Mouse (Mus musculus) forebrain, embryonic 11.5 days (tissue): ENCODE data around the gene Cdc42se2. TPM values are rescaled to one million over a fixed set of nuclear protein-coding genes. Genes with fewer than 3 reads are reported as not detected.

Experiments
- ATAC-seq: fragments of 200-750 bp; cut with Nextera tagmentation; replicated peaks from 2 replicates; pipeline ENCODE4 v1.8.0; 2017; ENCODE audit warnings: moderate TSS enrichment; ENCODE audit not compliant: low FRiP score
- DNase-seq: peaks from one replicate; pipeline ENCODE4 v3.0.0-alpha.2; 2017; ENCODE audit warnings: low spot score
- H3K27ac ChIP-seq: fragments of 300-500 bp; sonication (generic); 2 replicates; pipeline ENCODE4 v1.5.1; 2014; ENCODE audit warnings: low read depth, low read length
- H3K27me3 ChIP-seq: fragments of 300-500 bp; sonication (generic); 2 replicates; pipeline ENCODE4 v1.6.1; 2014; ENCODE audit warnings: mild to moderate bottlenecking, low read length, mixed read lengths; ENCODE audit not compliant: control insufficient read depth, insufficient read depth
- H3K36me3 ChIP-seq: fragments of 300-500 bp; sonication (generic); 2 replicates; pipeline ENCODE4 v1.6.1; 2014; ENCODE audit warnings: mild to moderate bottlenecking, low read length, moderate library complexity, mixed read lengths; ENCODE audit not compliant: control insufficient read depth, insufficient read depth
- H3K4me1 ChIP-seq: fragments of 300-500 bp; sonication (generic); replicated peaks from 2 replicates; pipeline ENCODE4 v1.6.1; 2014; ENCODE audit warnings: low read length, mixed read lengths; ENCODE audit not compliant: control insufficient read depth, insufficient read depth
- H3K4me2 ChIP-seq: fragments of 300-500 bp; sonication (generic); 2 replicates; pipeline ENCODE4 v1.6.1; 2014; ENCODE audit warnings: low read depth, mild to moderate bottlenecking, low read length, moderate library complexity, mixed read lengths; ENCODE audit not compliant: severe bottlenecking
- H3K4me3 ChIP-seq: fragments of 300-500 bp; sonication (generic); 2 replicates; pipeline ENCODE4 v1.5.1; 2014; ENCODE audit warnings: low read depth, low read length
- H3K9ac ChIP-seq: fragments of 300-500 bp; sonication (generic); 2 replicates; pipeline ENCODE4 v1.6.1; 2014; ENCODE audit warnings: low read length
- H3K9me3 ChIP-seq: fragments of 300-500 bp; sonication (generic); 2 replicates; pipeline ENCODE4 v1.6.1; 2016; ENCODE audit warnings: low read length, mixed read lengths; ENCODE audit not compliant: control insufficient read depth
- WGBS: fragments of 180-500 bp; shearing (Covaris S2); extraction: QIAGEN DNeasy Blood & Tissue Kit; methylation state at CpG from one replicate; pipeline ENCODE4 v1.1.7; 2014; 5-methylcytosine and 5-hydroxymethylcytosine counted together
- polyA plus RNA-seq: library from polyadenylated mRNA; unstranded; fragments of >200 nt; fragmentation: Nextera tagmentation; extraction: Ambion mirVana; gene quantifications from 2 replicates; pipeline ENCODE4 v1.2.1, GENCODE M21; 2014

Gene Cdc42se2
- polyA plus RNA-seq, 1 experiment from 2014 or later: 221 TPM

DNA sequence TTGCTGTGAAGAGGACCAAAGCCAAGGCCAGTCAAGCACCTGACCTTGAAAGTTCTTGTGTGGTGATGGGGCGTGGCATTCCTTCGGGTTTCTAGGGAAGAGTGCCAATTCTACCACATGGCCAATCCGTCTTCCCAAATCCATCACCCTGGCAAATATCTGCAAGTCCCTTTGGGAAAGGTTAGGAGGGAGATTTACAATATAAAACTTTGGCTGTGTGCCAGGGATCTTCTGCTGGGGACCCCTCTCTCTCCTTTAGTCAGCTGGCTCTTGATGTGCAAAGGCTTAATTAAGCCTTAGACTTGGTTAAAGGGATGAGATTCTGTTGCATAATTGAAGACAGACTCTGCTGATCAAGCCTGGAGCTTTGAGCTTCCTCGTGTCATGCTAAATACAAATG lies 30.0 kb upstream of the Cdc42se2 start:
- ATAC-seq: no peak

DNA sequence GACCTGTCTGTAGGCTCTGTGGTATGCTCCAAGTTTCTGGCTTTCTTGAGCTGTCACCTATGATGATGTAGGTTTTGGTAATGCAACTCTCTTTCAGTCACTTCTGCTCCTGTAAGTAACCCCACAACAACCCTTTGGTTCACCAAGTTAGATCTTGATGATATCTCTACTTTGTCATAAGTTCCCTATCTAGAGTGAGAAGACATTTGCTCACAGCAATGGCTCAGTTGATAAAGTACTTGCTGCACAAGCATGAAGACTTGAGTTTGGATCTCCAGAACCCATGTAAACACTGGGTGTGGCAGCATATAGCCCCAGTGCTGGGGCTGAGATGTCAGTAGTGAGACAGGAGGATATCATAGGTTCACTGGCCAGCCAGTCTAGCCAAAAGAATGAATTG lies 28.2 kb upstream of the Cdc42se2 start:
- Histone ChIP-seq H3K4me1 (peaks cover 13% of the 10 kb centered on the region; the same call in 1 of the 2 replicates), H3K36me3 (no peaks in the 10 kb centered on the region), H3K27me3 (no peaks in the 10 kb centered on the region), H3K27ac (no peak overlapping the region), H3K9me3 (no peaks in the 10 kb centered on the region), H3K4me3 (no peak overlapping the region), H3K9ac (no peak overlapping the region), H3K4me2 (no peak overlapping the region)
- ATAC-seq: no peak
- DNase-seq: no peak

More for the DNA sequence above, 30.0 kb upstream of the Cdc42se2 start:
- Histone ChIP-seq H3K27me3 (no peaks in the 10 kb centered on the region), H3K9me3 (no peaks in the 10 kb centered on the region), H3K9ac (no peak overlapping the region), H3K4me3 (no peak overlapping the region), H3K36me3 (no peaks in the 10 kb centered on the region), H3K4me1 (peaks cover 10% of the 10 kb centered on the region; the same call in 1 of the 2 replicates), H3K27ac (no peak overlapping the region), H3K4me2 (no peak overlapping the region)
- WGBS: 76% methylated on average over 4 of the region's 4 CpGs
- no peak for DNase-seq

DNA sequence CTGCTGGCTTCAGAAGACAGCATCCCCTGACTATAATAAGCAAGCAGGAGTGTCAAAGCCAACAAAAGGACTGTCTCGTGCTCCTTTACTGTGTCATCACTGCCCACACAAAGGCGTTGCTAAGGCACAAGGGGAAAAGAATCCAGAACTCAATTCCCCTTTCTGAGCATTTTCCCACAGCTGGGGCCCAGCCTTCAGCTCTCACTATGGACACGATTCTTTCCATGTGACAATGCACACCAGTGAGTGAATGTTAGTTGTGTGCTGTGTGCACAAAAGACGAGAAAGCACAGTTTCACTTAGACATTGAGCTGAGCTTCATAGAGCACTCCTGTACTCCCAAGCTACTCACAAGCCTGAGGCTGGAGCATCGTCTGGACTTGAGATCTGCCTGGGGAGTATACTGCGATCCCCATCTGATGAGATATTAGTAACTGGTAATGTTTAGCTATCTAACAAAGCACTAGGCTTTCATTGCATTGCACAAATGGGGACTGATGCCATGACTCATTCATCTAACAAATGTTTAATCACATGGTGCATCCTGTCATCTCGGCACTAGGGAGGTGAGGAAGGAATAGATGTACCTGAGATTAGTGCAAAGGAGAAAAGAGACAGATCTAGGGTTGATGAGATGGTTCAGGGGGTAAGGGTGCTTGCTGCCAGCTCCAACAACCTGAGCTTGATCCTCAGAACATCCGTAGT lies 25.5 kb upstream of the Cdc42se2 start:
- no peak overlapping the region for H3K4me2 ChIP-seq
- H3K4me1 ChIP-seq: peaks cover 13% of the 10 kb centered on the region; the same call in 1 of the 2 replicates
- H3K4me3 ChIP-seq: no peak overlapping the region
- H3K27ac ChIP-seq: peak overlapping the region; percentile 90
- H3K9ac ChIP-seq: peak overlapping the region; percentile 14; the same call in 1 of the 2 replicates
- peak; percentile 88 for ATAC-seq
- WGBS: 34% methylated on average over 8 of the region's 8 CpGs
- no peaks in the 10 kb centered on the region for H3K9me3 ChIP-seq
- peak; percentile 70 for DNase-seq
- H3K27me3 ChIP-seq: no peaks in the 10 kb centered on the region
- H3K36me3 ChIP-seq: no peaks in the 10 kb centered on the region

DNA sequence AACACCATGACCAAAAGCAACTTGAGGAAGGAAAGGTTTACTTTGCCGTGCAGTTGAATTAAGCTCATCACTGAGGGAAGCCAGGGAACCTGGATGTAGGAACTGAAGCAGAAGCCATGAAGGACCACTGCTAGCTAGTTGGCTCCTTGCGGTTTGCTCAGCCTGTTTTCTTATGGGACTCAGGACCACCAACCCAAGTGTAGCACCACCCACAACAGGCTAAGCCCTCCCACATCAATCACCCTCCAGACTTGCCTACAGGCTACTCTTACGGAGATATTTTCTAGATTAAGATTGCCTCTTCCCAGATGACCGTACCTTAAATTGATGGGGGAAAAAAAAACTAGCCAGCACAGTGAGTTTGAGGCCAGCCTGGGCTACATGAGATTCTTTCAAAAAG lies 24.8 kb upstream of the Cdc42se2 start:
- Histone ChIP-seq H3K36me3 (no peaks in the 10 kb centered on the region), H3K4me1 (peaks cover 13% of the 10 kb centered on the region; the same call in 1 of the 2 replicates), H3K9ac (no peak overlapping the region; the same call in 1 of the 2 replicates), H3K4me2 (peak overlapping the region; percentile 11; the same call in 1 of the 2 replicates), H3K27ac (peak overlapping the region; percentile 90), H3K4me3 (no peak overlapping the region), H3K9me3 (no peaks in the 10 kb centered on the region), H3K27me3 (no peaks in the 10 kb centered on the region)
- no peak for DNase-seq
- 47% methylated on average over 4 of the region's 4 CpGs for WGBS
- ATAC-seq: peak; percentile 60; the same call in 1 of the 2 replicates

DNA sequence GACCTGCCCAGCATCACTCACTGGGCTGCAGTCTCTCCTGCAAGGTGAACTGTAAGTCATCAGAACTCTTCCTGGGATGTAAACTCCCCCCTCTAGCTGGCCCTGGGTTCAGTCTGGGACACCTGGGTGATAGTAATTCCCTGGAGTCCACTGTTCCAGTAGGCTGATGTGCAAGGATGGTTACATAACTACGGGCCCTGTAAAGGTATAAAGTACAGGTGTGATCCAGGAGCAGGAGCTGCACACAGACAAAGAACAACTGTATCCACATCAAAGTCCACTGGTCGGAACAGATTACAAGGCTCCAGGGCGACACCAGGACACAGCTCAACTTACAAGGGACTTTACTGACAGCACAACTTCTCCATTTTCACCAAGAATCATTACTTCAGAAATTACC lies 23.6 kb upstream of the Cdc42se2 start:
- H3K4me2 ChIP-seq: no peak overlapping the region
- ATAC-seq (no peak), DNase-seq (no peak)
- 89% methylated on average over 3 of the region's 3 CpGs for WGBS
- H3K9ac ChIP-seq: no peak overlapping the region
- peaks cover 13% of the 10 kb centered on the region; the same call in 1 of the 2 replicates for H3K4me1 ChIP-seq
- H3K9me3 ChIP-seq: no peaks in the 10 kb centered on the region
- H3K4me3 ChIP-seq: no peak overlapping the region
- no peak overlapping the region for H3K27ac ChIP-seq
- H3K27me3 ChIP-seq: no peaks in the 10 kb centered on the region
- no peaks in the 10 kb centered on the region for H3K36me3 ChIP-seq

DNA sequence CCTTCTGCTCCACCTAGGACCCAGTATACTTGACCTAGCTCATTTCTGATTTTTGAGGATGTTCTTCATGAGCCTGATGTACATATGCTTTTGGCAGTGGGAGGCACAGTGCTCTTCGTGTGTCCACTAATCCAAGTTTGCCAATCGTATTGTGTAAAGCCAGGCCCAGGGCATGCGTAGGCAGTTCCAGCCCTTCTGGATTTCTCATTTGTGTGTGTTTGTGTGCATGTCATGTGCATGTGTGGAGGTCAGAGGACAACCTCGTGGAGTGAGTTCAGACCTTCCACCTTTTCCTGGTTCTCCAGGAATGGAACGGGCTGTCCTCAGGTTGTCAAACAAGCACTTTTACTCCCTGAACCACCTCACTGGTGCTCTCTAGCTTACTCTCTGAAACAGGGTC lies 22.1 kb upstream of the Cdc42se2 start:
- WGBS: 93% methylated on average over 5 of the region's 5 CpGs
- H3K27ac ChIP-seq: no peak overlapping the region

DNA sequence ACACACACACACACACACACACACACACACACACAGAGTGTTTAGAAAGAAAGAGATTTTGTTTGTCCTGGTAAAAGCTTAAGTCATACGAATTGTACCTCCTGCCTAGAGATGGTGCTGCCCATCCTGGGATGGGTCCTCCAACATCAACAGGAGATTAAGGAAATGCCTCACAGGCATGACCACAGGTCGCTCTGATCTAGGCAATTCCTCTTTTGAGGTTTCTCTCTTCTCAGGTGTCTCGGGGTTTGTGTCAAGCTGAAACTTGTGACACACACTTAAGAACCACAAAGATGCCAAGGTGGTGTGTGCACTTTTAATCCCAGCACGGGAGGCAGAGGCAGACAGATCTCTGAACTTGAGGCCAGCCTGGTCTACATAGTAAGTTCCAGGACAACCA lies 20.7 kb upstream of the Cdc42se2 start:
- H3K4me3 ChIP-seq: no peak overlapping the region
- ATAC-seq (no peak), DNase-seq (no peak)
- H3K36me3 ChIP-seq: no peaks in the 10 kb centered on the region
- H3K27me3 ChIP-seq: no peaks in the 10 kb centered on the region
- WGBS: 84% methylated on average over 4 of the region's 4 CpGs
- no peak overlapping the region for H3K27ac ChIP-seq
- H3K9ac ChIP-seq: no peak overlapping the region
- H3K9me3 ChIP-seq: no peaks in the 10 kb centered on the region
- peaks cover 10% of the 10 kb centered on the region; the same call in 1 of the 2 replicates for H3K4me1 ChIP-seq
- no peak overlapping the region for H3K4me2 ChIP-seq

More for the DNA sequence above, 22.1 kb upstream of the Cdc42se2 start:
- Histone ChIP-seq H3K27me3 (no peaks in the 10 kb centered on the region), H3K4me1 (peaks cover 13% of the 10 kb centered on the region; the same call in 1 of the 2 replicates), H3K9ac (no peak overlapping the region), H3K36me3 (no peaks in the 10 kb centered on the region), H3K4me2 (no peak overlapping the region), H3K9me3 (no peaks in the 10 kb centered on the region), H3K4me3 (no peak overlapping the region)
- no peak for DNase-seq
- ATAC-seq: no peak

DNA sequence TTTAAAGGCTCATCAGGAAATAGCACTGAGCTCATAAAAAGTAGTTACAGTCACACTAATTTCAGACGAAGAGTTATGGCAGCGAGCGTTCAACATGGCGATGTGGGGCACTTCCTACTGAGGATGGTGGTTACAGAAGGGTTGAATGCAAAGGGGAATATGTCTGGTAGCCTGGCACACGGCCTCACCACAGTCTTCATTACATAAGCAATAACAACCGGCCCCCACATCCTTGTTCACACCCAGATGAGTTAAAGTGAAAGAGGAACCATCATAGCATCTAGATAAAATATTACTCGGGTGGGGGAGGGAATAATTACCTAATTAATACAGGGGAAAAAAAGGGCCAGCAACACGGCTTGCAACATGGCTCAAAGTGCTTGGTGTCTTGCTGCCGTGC lies 20.2 kb upstream of the Cdc42se2 start:
- Histone ChIP-seq H3K27ac (no peak overlapping the region), H3K9ac (no peak overlapping the region), H3K4me3 (no peak overlapping the region), H3K27me3 (no peaks in the 10 kb centered on the region), H3K4me2 (no peak overlapping the region), H3K4me1 (peaks cover 5% of the 10 kb centered on the region; the same call in 1 of the 2 replicates), H3K36me3 (no peaks in the 10 kb centered on the region), H3K9me3 (no peaks in the 10 kb centered on the region)
- no peak for ATAC-seq
- 85% methylated on average over 9 of the region's 9 CpGs for WGBS
- DNase-seq: no peak

DNA sequence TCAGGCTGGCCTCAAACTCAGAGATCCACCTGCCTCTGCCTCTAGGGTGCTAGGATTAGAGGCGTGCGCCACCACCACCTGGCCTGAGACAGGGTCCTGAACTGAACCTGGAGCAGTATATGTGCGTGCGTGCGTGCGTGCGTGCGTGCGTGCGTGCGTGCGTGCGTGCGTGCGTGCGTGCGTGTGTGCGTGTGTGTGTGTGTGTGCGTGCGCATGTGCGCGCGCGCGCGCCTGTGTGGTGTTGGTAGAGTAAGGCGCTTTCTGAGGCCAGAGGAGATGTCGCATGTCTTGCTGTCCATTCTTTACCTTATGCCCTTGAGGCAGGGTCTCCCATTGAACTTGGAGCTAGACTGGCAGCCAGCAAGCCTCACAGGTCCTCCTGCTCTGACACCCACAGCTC lies 19.4 kb upstream of the Cdc42se2 start:
- H3K27me3 ChIP-seq: no peaks in the 10 kb centered on the region
- H3K4me3 ChIP-seq: no peak overlapping the region
- no peak overlapping the region for H3K9ac ChIP-seq
- no peaks in the 10 kb centered on the region; the same call in 1 of the 2 replicates for H3K4me1 ChIP-seq
- DNase-seq (no peak), ATAC-seq (no peak)
- WGBS: 89% methylated on average over 28 of the region's 28 CpGs
- H3K9me3 ChIP-seq: no peaks in the 10 kb centered on the region
- H3K4me2 ChIP-seq: no peak overlapping the region
- no peak overlapping the region for H3K27ac ChIP-seq
- no peaks in the 10 kb centered on the region for H3K36me3 ChIP-seq
